Mouse (Mus musculus) erythroblast, embryonic 14.5 days (primary cell): ENCODE data around the gene Ugt1a7c. TPM values are rescaled to one million over a fixed set of nuclear protein-coding genes. Genes with fewer than 3 reads are reported as not detected.
"Not testable (repeated sequence)": the region's sequence is repeated elsewhere in the genome, so short reads cannot be mapped to it uniquely, and the experiment has no call there.

Experiments
- H3K27me3 ChIP-seq: 2 replicates; pipeline ENCODE4 v1.6.1; 2012; ENCODE audit warnings: inconsistent platforms; ENCODE audit not compliant: control insufficient read depth
- H3K36me3 ChIP-seq: 2 replicates; pipeline ENCODE4 v1.6.1; 2012; ENCODE audit warnings: mild to moderate bottlenecking, inconsistent platforms; ENCODE audit not compliant: control insufficient read depth
- H3K4me1 ChIP-seq: 2 replicates; pipeline ENCODE4 v1.6.1; 2012; ENCODE audit warnings: inconsistent platforms; ENCODE audit not compliant: control insufficient read depth
- H3K4me3 ChIP-seq: replicated peaks from 2 replicates; pipeline ENCODE3; 2012; ENCODE audit warnings: moderate library complexity, mild to moderate bottlenecking, inconsistent platforms
- H3K9me3 ChIP-seq: 2 replicates; pipeline ENCODE4 v1.6.1; 2012; ENCODE audit warnings: low read length, inconsistent platforms, mixed read lengths; ENCODE audit not compliant: control insufficient read depth
- GATA1 ChIP-seq: IDR thresholded peaks from 2 replicates; pipeline ENCODE4 v1.6.1; 2012; ENCODE audit warnings: low read length, inconsistent platforms, mixed read lengths
- TAL1 ChIP-seq: IDR thresholded peaks from 3 replicates; pipeline ENCODE4 v1.6.1; 2012; ENCODE audit warnings: low read length, inconsistent platforms, mixed read lengths
- polyA plus RNA-seq: library from polyadenylated mRNA; stranded (reverse); fragments of >175 nt; gene quantifications from 2 replicates; pipeline ENCODE4 v1.2.3, GENCODE M21; 2012

Ugt1a7c gene
- 0.06 TPM in 1 of 2 replicates, not detected in the other for polyA plus RNA-seq

GRCm38 (mm10) chr1:88094941-88095492 is at the start of gene Ugt1a7c:
Gene Ugt1a7c (plus strand): TSS chr1:88095062.
- TF ChIP-seq GATA1 = no peak
- TF ChIP-seq TAL1 = no peak
- Histone ChIP-seq H3K36me3 (no peaks in the 10 kb centered on the region), H3K9me3 (no peaks in the 10 kb centered on the region), H3K4me3 (no peak within 1 kb of the TSS), H3K4me1 (no peaks in the 10 kb centered on the region), H3K27me3 (no peaks in the 10 kb centered on the region)

DNA sequence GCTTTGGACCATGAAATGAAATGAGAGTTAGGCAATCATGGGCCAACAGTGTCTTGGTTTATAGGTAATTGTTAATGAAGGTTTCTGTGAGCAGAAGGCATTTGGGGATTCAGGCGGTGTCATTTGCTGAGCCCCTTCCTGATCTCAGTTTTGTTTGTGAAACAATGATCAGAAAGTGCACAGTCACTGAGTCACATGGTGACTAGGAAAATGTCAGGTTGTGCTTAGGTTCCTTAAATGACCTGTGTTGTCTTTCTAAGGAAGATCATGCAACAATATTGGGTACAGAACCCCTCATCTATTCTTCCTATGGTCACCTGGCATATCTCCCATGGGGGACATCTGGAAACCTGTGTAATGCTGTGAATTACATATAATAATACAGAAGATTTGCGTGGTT is 47.5 kb upstream of the Ugt1a7c start:
- H3K4me3 ChIP-seq, H3K9me3 ChIP-seq, H3K4me1 ChIP-seq, H3K27me3 ChIP-seq, H3K36me3 ChIP-seq: not testable (repeated sequence)

DNA sequence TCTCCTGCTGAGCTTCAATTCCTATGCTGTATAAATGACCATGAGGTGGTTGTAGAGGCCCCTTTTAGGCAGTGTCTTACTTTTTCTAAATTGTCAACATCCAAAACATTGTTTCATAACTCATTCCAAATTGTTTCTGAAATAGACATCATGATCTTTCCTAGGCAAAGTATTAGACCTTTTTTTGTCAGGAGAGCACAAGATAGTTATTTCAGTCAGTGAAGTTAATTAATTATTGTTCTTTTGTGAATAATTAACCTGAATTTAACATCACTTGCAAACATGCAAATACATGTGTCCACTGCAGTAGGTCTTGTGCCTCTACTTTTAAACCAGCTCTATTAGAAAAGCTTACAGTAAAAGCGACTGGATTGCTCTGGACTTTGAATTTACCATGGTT is 39.8 kb upstream of the Ugt1a7c start, which contains the start of gene Ugt1a10:
TSS of gene Ugt1a10 (plus strand) at position 301 of the 400 bp plus-strand sequence.
- no peaks in the 10 kb centered on the region for H3K36me3 ChIP-seq
- no peaks in the 10 kb centered on the region for H3K9me3 ChIP-seq
- H3K4me1 ChIP-seq = no peaks in the 10 kb centered on the region
- H3K27me3 ChIP-seq = no peaks in the 10 kb centered on the region
- no peak within 1 kb of the TSS for H3K4me3 ChIP-seq
- TF ChIP-seq TAL1 = no peak
- no peak for TF ChIP-seq GATA1

- H3K36me3 ChIP-seq, H3K4me3 ChIP-seq: not testable (repeated sequence)
Measured at GRCm38 (mm10) chr1:88066472-88067102, 28.3 kb upstream of the Ugt1a7c start.

DNA sequence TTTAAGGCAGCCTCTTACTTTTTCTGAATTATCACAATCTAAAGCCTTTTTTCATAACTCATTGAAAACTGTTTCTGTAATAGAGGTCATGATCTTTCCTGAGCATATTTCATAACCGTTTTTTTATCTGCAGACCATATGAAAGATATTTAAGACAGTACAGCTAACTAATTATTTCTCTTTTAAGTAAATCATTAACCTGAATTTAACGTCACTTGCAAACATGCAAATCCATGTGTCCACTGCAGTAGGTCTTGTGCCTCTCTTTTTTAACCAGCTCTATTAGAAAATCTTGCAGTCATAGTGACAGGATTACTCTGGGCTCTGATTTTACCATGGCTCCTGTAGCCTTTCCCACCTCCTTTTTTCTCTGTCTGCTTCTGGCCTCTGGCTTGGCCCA is 24.4 kb upstream of the Ugt1a7c start, which contains the start of gene Ugt1a9:
TSS of gene Ugt1a9 (plus strand) at position 306 of the 400 bp plus-strand sequence.
- Histone ChIP-seq H3K4me1 (no peaks in the 10 kb centered on the region), H3K4me3 (no peak within 1 kb of the TSS), H3K36me3 (no peaks in the 10 kb centered on the region), H3K27me3 (no peaks in the 10 kb centered on the region), H3K9me3 (no peaks in the 10 kb centered on the region)
- TF ChIP-seq TAL1 = no peak
- no peak for TF ChIP-seq GATA1

More at GRCm38 (mm10) chr1:88066472-88067102, 28.3 kb upstream of the Ugt1a7c start:
- H3K27me3 ChIP-seq, H3K4me1 ChIP-seq, H3K9me3 ChIP-seq: not testable (repeated sequence)

- Histone ChIP-seq H3K9me3 (no peaks in the 10 kb centered on the region), H3K36me3 (no peaks in the 10 kb centered on the region), H3K27me3 (no peaks in the 10 kb centered on the region), H3K4me3 (no peak overlapping the region), H3K4me1 (no peaks in the 10 kb centered on the region)
- TF ChIP-seq TAL1 (no peak), GATA1 (no peak)
Measured at GRCm38 (mm10) chr1:88070902-88071301, 24.0 kb upstream of the Ugt1a7c start.

DNA sequence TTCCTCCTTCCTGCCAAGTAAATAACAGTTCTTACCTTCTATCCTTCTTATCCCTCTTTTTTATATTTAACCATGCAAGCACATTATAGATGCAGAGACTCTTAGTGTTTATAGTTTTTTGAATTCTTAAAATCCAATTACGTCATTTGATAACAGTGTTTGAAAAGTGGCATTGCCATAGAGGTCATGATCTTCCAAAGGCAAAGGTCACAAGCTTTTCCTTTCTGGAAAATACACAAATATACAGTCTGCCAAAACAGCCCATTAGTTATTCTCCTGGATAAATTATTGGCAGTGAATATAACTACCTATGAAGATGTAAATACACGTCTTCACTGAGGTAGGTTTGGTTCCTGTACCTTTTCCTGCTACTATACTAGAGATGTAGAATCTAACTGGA is 20.4 kb upstream of the Ugt1a7c start:
- no peaks in the 10 kb centered on the region for H3K9me3 ChIP-seq
- no peaks in the 10 kb centered on the region for H3K27me3 ChIP-seq
- no peaks in the 10 kb centered on the region for H3K36me3 ChIP-seq
- no peaks in the 10 kb centered on the region for H3K4me1 ChIP-seq
- no peak overlapping the region for H3K4me3 ChIP-seq
- TF ChIP-seq GATA1 (no peak), TAL1 (no peak)

- H3K27me3 ChIP-seq = no peaks in the 10 kb centered on the region
- H3K36me3 ChIP-seq = no peaks in the 10 kb centered on the region
- TF ChIP-seq TAL1 (no peak), GATA1 (no peak)
- H3K4me1 ChIP-seq = no peaks in the 10 kb centered on the region
- H3K9me3 ChIP-seq = no peaks in the 10 kb centered on the region
- no peak overlapping the region for H3K4me3 ChIP-seq
Measured at GRCm38 (mm10) chr1:88077128-88077527, 17.7 kb upstream of the Ugt1a7c start.

DNA sequence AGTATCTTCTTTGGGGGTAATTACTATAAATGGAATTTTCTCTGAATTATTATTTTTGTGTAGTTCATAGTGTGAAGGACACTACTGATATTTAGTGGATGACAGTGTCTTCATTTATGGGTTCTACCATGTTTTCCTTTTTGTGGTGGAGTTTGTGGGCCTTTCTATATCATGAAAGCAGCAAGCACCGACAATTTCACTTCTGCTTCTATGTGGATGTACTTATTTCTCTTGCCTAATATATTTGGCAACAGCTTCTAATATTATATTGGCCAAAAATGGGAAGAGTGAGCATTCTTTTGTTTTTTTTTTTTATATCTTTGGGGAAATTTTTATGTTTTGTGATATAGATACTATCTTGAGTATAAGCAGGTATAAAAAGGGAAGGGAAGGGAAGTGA is 13.2 kb upstream of the Ugt1a7c start:
- Histone ChIP-seq H3K36me3 (no peaks in the 10 kb centered on the region), H3K9me3 (no peaks in the 10 kb centered on the region), H3K4me3 (no peak overlapping the region), H3K4me1 (no peaks in the 10 kb centered on the region), H3K27me3 (no peaks in the 10 kb centered on the region)
- no peak for TF ChIP-seq GATA1
- TF ChIP-seq TAL1 = no peak

DNA sequence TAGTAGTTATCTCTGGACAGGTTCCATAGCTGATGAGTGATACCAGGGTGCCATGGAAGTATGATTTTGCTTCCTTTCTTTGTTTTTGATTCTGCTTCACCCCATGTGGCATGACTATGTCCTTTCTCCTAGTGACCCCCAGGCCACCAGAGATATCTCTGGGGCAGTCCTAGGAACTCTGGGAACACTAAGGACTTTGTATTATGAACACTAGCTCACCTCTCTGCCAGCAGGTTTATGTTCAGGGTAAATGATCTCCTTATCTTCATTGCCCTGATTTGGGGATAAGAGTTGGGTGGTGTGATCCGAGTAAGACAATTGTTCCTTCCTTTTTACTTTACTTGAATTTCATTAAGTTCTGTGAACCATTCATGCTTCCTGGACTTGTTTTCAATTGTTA is 8.7 kb upstream of the Ugt1a7c start:
- no peak overlapping the region for H3K4me3 ChIP-seq
- H3K9me3 ChIP-seq = no peaks in the 10 kb centered on the region
- TF ChIP-seq GATA1 = no peak
- no peak for TF ChIP-seq TAL1
- H3K36me3 ChIP-seq = no peaks in the 10 kb centered on the region
- no peaks in the 10 kb centered on the region for H3K4me1 ChIP-seq
- H3K27me3 ChIP-seq = no peaks in the 10 kb centered on the region
